Mouse (Mus musculus) cerebellum, adult 2 months (tissue): ENCODE measurements around the gene Dmrtb1. TPM values are rescaled to one million over a fixed set of nuclear protein-coding genes. Genes with fewer than 3 reads are reported as not detected.

ENCODE experiments used
- DNase-seq, 2 experiments: peaks; one replicate each; pipeline ENCODE4 v3.0.0; 2021
- H3K27ac ChIP-seq: fragments of 200-500 bp; 2 replicates; pipeline ENCODE4 v1.5.1; 2012; ENCODE audit warnings: low read length, control low read depth, inconsistent platforms; ENCODE audit not compliant: insufficient read depth
- H3K27me3 ChIP-seq: fragments of 200-500 bp; 2 replicates; pipeline ENCODE4 v1.6.1; 2012; ENCODE audit warnings: inconsistent platforms, mild to moderate bottlenecking, low read length, moderate library complexity; ENCODE audit not compliant: control insufficient read depth, insufficient read depth
- H3K4me1 ChIP-seq: fragments of 200-500 bp; 2 replicates; pipeline ENCODE4 v1.6.1; 2011; ENCODE audit warnings: low read length; ENCODE audit not compliant: control insufficient read depth, insufficient read depth
- H3K4me3 ChIP-seq: fragments of 200-500 bp; replicated peaks from 2 replicates; pipeline ENCODE3; 2011; ENCODE audit warnings: mild to moderate bottlenecking, low read depth, low read length, control low read depth; ENCODE audit not compliant: insufficient read depth
- CTCF ChIP-seq: fragments of 200-500 bp; IDR thresholded peaks from 2 replicates; pipeline ENCODE4 v1.5.1; 2011; ENCODE audit warnings: low read depth, mild to moderate bottlenecking, control low read depth, low read length, moderate library complexity, borderline replicate concordance; ENCODE audit not compliant: insufficient read depth
- POLR2A ChIP-seq: fragments of 200-500 bp; IDR thresholded peaks from 2 replicates; pipeline ENCODE4 v1.6.1; 2011; ENCODE audit warnings: low read length, control low read depth, borderline replicate concordance; ENCODE audit not compliant: insufficient read depth
- WGBS: fragments of 180-500 bp; shearing (Covaris S2); methylation state at CpG from one replicate; pipeline ENCODE4 v1.1.7; 2018; 5-methylcytosine and 5-hydroxymethylcytosine counted together
- polyA plus RNA-seq: library from polyadenylated mRNA; depleted of rRNA; stranded (reverse); fragments of >200 nt; gene quantifications from 2 replicates; pipeline ENCODE4 v1.2.3, GENCODE M21; 2012; rRNA removed

The Dmrtb1 gene
- polyA plus RNA-seq, 1 experiment, result 0.47 TPM

GRCm38 (mm10) chr4:107648959-107649485 is 35.0 kb downstream of the Dmrtb1 start:
- no peak for TF ChIP-seq CTCF
- TF ChIP-seq POLR2A, result no peak
- peaks cover 3% of the 10 kb centered on the region; the same call in 1 of the 2 replicates for H3K4me1 ChIP-seq
- no peak for DNase-seq
- 89% methylated on average over 5 of the region's 5 CpGs for WGBS
- H3K4me3 ChIP-seq, result no peak overlapping the region
- no peak overlapping the region for H3K27ac ChIP-seq
- H3K27me3 ChIP-seq, result no peaks in the 10 kb centered on the region; the same call in 1 of the 2 replicates

GRCm38 (mm10) chr4:107641624-107642023 is 42.4 kb downstream of the Dmrtb1 start:
- WGBS, result 61% methylated on average over 4 of the region's 4 CpGs

GRCm38 (mm10) chr4:107638303-107638702 is 45.7 kb downstream of the Dmrtb1 start:
- 80% methylated on average over 10 of the region's 10 CpGs for WGBS
- Histone ChIP-seq H3K27me3 (no peaks in the 10 kb centered on the region), H3K4me1 (peaks cover 11% of the 10 kb centered on the region), H3K4me3 (no peak overlapping the region), H3K27ac (no peak overlapping the region)
- TF ChIP-seq POLR2A, result no peak
- no peak for TF ChIP-seq CTCF
- DNase-seq, result no peak

More at GRCm38 (mm10) chr4:107641624-107642023, 42.4 kb downstream of the Dmrtb1 start:
- Histone ChIP-seq H3K4me3 (no peak overlapping the region), H3K4me1 (no peaks in the 10 kb centered on the region), H3K27ac (no peak overlapping the region), H3K27me3 (no peaks in the 10 kb centered on the region)
- TF ChIP-seq CTCF (no peak), POLR2A (no peak)
- no peak for DNase-seq

- no peaks in the 10 kb centered on the region for H3K27me3 ChIP-seq
- peaks cover 18% of the 10 kb centered on the region for H3K4me1 ChIP-seq
- no peak overlapping the region for H3K27ac ChIP-seq
- no peak for TF ChIP-seq POLR2A
- TF ChIP-seq CTCF, result peak; percentile 36; the same call in 1 of the 2 replicates
- H3K4me3 ChIP-seq, result no peak overlapping the region
- whole genome bisulfite sequencing, result 81% methylated on average over 3 of the region's 3 CpGs
- DNase-seq, result no peak
These were observed 46.4 kb downstream of the Dmrtb1 start for GRCm38 (mm10) chr4:107637670-107638069.

GRCm38 (mm10) chr4:107636099-107636498 is 47.9 kb downstream of the Dmrtb1 start:
- 87% methylated on average over 6 of the region's 6 CpGs for WGBS

GRCm38 (mm10) chr4:107634631-107635030 is 49.4 kb downstream of the Dmrtb1 start:
- TF ChIP-seq POLR2A (no peak), CTCF (peak; percentile 34; the same call in 1 of the 2 replicates)
- no peaks in the 10 kb centered on the region for H3K27me3 ChIP-seq
- WGBS, result 42% methylated on average over 6 of the region's 6 CpGs
- H3K4me1 ChIP-seq, result peaks cover 24% of the 10 kb centered on the region
- H3K4me3 ChIP-seq, result no peak overlapping the region
- H3K27ac ChIP-seq, result no peak overlapping the region
- peak; percentile 34 to 68 for DNase-seq

More at GRCm38 (mm10) chr4:107636099-107636498, 47.9 kb downstream of the Dmrtb1 start:
- Histone ChIP-seq H3K4me3 (no peak overlapping the region), H3K27me3 (no peaks in the 10 kb centered on the region), H3K4me1 (peaks cover 24% of the 10 kb centered on the region), H3K27ac (no peak overlapping the region)
- TF ChIP-seq POLR2A (no peak), CTCF (no peak)
- no peak for DNase-seq

GRCm38 (mm10) chr4:107628921-107629411 is 55.1 kb downstream of the Dmrtb1 start:
- Histone ChIP-seq H3K4me3 (no peak overlapping the region), H3K4me1 (peaks cover 39% of the 10 kb centered on the region), H3K27ac (no peak overlapping the region), H3K27me3 (no peaks in the 10 kb centered on the region)
- 79% methylated on average over 17 of the region's 17 CpGs for WGBS
- TF ChIP-seq CTCF (no peak), POLR2A (no peak)
- DNase-seq, result no peak

GRCm38 (mm10) chr4:107628226-107628625 is 55.8 kb downstream of the Dmrtb1 start:
- TF ChIP-seq POLR2A (no peak), CTCF (no peak)
- 17% methylated on average over 4 of the region's 4 CpGs for WGBS
- H3K4me1 ChIP-seq, result peaks cover 38% of the 10 kb centered on the region
- H3K27ac ChIP-seq, result no peak overlapping the region
- peak; percentile 64 to 75 for DNase-seq
- no peak overlapping the region for H3K4me3 ChIP-seq
- H3K27me3 ChIP-seq, result no peaks in the 10 kb centered on the region

Other genes starting within 250 kb of the Dmrtb1 start
- gene Glis1, start 249.6 kb downstream of the Dmrtb1 start, polyA plus RNA-seq, result 0.38 and 0.46 TPM in 2 replicates
- gene Lrp8, start 118.0 kb upstream of the Dmrtb1 start, polyA plus RNA-seq, result 55.4 and 62.4 TPM in 2 replicates
- 58.7 and 64.4 TPM in 2 replicates for gene Magoh, start 195.5 kb upstream of the Dmrtb1 start, polyA plus RNA-seq
- 129 and 137 TPM in 2 replicates for gene 0610037L13Rik, start 205.6 kb upstream of the Dmrtb1 start, polyA plus RNA-seq
- 15.4 and 16.2 TPM in 2 replicates for gene Cpt2, start 239.4 kb upstream of the Dmrtb1 start, polyA plus RNA-seq